Mouse (Mus musculus) lung, postnatal 36 days (tissue): ENCODE results near the gene Hmcn2.

Source experiments
- DNase-seq: peaks from one replicate; pipeline ENCODE4 v3.0.0; 2022; ENCODE audit warnings: mixed read lengths

Gene Hmcn2

DNA sequence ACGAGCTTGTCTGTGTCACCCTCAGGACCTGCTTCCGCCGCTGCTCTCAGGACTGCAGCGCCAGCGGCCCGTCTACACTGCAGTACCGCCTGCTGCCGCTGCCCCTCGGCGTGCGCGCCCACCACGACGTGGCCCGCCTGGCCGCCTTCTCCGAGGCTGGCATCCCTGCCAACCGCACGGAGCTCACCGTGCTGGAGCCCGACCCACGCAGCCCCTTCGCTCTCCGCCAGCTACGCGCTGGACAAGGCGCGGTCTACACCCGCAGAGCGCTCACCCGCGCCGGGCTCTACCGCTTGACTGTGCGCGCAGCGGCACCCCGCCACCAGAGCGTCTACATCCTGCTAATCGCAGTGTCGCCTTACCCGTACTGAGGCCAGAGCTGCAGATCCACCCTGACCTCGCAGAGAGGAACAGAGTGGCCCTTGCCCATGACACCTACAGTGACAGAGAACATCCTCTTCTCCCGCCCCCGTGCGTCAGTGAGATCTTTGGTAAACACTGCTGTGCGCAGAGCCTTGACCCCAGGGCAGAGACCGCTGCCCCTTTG lies 145.9 kb downstream of the Hmcn2 start:
- DNase-seq: peak; percentile 31

GRCm38 (mm10) chr2:31460920-31461319 lies 146.7 kb downstream of the Hmcn2 start:
- no peak for DNase-seq

DNA sequence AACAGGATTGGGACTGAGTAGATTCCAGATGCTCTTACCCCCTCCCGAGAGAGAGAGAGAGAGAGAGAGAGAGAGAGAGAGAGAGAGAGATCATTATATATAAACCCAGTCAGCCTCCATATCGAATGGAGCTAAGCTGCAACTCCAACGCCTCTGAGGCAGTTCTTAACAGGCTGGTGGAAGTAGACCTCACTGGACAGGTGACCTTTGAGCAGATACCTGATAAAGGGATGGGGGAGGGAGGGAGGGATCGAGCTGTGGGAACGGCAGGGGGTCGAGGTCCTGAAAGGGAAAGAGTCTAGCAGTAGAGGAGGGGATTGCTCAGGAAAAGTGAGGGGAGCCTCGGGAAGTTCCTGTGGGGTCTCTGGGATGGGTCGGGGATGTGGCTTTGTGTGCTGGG lies 147.8 kb downstream of the Hmcn2 start:
- no peak for DNase-seq

DNA sequence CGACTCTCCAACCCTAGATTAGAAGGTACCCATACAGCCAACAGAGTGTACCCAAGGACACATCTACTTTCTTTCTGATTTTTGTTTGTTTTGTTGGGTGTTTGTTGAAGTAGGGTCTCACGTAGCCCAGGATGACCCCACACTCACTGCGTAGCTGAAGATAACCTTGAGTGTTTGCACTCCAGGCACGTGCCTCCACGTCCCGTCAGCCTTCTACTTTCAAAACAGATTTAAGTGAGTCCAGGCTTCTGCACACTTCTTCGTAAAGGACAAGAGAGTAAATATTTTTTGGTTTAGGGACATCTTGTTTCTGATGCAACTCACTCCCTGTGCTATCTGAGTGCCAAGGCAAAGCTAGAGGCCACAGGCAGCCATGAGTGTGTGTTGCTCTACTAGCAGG lies 149.0 kb downstream of the Hmcn2 start:
- DNase-seq: no peak

GRCm38 (mm10) chr2:31463696-31464528 lies 149.7 kb downstream of the Hmcn2 start:
- no peak for DNase-seq

DNA sequence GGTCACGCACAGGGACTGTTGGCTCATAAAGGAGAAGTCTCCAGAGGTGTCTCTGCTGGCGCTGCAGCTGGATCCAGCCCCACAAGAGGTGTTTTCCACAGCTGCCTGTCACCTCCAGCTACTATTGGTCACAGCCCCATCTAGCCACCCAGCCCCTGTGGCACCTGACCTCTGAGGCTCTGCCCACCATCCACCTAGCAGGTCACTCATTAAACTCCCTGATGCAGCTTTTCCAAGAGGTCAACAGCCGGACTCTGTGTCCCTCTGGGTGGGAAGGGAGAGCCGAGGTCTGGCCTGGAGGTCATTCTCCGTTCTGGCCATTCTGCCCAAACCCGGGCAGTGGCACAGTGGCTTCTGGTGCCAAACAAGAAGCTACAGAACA lies 150.3 kb downstream of the Hmcn2 start:
- no peak for DNase-seq

DNA sequence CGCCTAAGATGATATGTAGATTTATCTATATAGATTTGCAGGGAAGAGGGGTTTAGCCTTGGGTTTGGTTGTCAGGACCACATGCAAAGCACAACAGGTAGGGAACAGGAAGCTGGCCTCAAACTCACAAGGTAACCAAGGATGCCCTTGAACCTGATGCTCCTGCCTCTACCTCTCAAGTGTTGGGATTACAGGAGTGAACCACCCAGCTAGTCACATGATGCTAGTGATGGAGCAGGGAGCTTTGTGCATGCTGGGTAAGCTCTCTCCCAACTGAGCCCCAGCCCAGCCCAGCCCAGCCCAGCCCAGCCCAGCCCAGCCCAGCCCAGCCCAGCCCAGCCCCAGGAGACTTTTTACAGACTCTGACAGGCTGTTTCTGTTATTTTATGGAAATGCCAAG lies 153.2 kb downstream of the Hmcn2 start:
- no peak for DNase-seq

DNA sequence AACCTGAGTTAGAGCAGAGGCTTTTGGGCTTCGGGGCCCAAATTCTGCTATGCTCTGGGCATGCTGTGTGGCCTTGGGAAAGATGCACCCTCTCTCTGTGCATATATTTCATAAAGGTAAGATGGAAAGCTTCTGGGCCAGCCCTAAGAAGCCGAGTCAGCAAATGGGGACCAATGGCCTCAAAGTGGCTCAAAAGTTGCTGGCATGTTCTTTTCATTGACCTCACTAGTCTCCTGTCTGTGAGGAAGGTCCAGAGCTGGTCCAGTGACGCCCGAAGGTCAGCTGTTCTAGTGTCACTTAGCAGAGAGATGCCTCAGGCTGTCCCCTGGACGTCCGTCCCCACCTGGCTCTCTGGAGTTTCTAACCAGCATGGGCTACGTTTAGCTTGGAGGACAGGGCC lies 154.6 kb downstream of the Hmcn2 start:
- DNase-seq: no peak

DNA sequence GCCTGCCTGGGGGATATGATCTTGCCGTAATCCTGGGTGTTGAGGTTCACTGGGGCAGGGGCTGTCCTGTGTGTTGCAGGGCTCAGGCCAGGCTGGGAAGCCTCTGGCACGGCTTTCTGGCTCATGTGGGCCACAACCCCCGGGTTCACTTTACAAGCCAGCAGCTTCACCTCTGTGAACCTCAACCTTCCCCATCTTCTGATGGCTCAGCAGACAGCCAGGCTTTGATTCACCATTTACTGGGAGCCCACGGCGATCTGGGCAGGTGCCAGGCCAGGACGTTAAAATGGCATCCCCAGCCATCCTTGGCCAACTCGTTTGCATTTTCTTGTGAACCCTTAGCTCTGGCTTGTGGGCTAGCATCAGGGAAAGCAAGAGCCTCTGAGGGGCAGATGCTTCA lies 155.3 kb downstream of the Hmcn2 start:
- no peak for DNase-seq

- DNase-seq: peak; percentile 88
These were observed 155.9 kb downstream of the Hmcn2 start, which contains the start of gene Ass1 for GRCm38 (mm10) chr2:31469931-31470682. Gene Ass1 (plus strand): TSS chr2:31470207.

- DNase-seq: peak; percentile 76
These were observed 156.6 kb downstream of the Hmcn2 start for GRCm38 (mm10) chr2:31470683-31471385.

DNA sequence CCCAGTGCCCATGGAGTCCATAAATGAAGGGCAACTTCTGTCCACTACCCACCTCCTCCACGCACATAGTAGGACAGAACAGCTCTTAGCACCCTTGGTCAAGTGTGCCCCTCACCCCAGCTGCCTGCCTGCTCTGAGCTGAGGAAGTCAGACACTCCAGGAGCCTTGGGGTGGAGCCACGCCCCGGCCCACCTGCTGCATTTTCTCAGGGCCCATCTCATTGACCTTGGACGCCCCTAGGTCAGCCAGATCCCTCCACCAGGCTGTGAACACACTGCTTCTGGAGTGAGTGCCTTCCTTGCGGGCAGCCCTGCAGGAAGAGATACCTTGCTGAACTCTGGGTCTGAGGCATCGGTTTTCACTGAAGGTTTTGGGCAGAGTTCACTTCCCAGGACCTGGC lies 157.4 kb downstream of the Hmcn2 start:
- no peak for DNase-seq

GRCm38 (mm10) chr2:31472406-31473065 lies 158.3 kb downstream of the Hmcn2 start:
- peak; percentile 92 for DNase-seq

- peak; percentile 37 for DNase-seq
These were observed 159.7 kb downstream of the Hmcn2 start for GRCm38 (mm10) chr2:31473941-31474340.

DNA sequence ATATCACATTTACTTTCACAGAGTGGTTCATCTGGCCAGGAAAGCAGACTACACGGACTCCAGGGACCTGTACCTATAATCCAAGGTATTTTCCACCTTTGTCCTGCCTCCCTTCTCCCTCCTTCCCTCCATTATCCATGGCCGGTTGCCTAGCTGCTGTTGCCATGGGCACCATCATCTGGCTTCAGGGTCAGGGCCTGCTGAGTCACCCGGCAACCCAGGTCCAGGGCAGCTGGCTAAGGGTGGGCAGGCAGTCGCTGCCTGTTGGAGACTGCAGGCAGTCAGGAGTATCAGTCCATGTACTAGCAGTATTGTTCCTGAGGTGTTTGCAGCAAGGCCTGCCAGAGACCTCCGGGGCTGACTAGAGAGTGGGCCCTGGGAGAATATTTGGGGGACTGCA lies 160.5 kb downstream of the Hmcn2 start:
- DNase-seq: no peak

DNA sequence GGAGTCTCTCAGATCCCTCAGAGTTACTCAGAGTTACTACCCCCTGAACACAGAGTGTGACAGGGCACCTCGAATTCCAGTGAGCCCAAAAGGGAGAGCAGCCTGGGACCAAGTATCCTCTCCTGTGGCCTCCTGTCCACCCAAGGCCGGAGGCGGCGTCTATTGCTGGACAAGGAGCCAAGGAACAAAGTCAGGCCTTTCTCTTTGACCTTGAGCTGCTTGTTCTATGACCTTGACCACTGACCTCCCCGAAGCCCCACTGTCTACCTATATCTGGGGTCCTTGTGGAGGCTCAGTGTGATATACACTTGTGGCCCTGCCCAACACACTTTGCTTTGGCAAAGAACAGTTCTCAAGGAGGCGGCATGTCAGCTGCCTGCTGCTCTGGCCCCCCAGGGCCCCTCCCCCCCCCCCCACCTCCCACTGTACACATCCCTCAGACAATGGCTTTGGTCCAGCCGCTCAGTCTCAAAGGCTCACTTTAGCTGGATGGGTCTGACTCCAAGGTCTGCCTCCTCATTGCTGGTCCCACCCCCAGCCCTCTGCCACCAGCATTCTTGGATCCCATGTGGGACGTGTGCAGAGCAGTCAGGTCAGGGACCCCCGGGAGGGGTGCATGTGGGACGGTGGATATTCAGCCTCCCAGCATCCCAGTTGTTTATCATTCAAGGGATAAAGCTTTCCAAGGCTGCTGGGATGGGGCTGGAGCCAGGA lies 162.0 kb downstream of the Hmcn2 start:
- DNase-seq: no peak

- DNase-seq: no peak
These were observed 163.3 kb downstream of the Hmcn2 start for GRCm38 (mm10) chr2:31477234-31478161.

DNA sequence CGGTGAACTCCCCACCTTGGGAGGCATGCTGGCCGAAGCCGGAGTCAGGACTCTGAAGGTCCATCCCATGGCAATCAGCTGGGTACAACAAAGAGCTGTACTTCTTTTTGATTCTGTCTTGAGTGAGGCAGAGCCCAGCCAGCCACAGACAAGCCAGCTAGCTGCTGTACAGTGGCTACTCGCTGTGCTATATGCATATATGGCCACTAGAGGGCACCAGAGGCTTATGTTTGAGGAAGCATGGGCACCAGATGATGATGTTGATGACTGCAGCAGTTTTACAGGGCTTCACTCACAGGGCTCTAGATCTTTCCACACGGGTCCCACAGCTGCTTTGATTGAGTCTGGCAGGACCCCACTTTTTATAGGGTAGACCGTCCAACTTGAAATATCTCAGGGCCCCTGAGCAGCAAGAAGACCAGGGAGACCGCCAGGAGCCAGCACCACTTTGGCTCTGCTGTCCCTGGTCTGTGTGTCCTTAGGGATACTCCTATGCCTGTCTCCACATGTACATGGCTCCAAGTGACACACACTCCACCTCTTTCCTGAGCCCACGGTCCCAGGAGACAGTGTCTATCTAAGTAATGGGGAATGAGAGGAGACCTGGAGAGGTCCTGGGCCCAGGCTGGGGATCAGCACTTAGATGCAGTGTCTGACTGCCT lies 168.8 kb downstream of the Hmcn2 start:
- peak; percentile 91 for DNase-seq

DNA sequence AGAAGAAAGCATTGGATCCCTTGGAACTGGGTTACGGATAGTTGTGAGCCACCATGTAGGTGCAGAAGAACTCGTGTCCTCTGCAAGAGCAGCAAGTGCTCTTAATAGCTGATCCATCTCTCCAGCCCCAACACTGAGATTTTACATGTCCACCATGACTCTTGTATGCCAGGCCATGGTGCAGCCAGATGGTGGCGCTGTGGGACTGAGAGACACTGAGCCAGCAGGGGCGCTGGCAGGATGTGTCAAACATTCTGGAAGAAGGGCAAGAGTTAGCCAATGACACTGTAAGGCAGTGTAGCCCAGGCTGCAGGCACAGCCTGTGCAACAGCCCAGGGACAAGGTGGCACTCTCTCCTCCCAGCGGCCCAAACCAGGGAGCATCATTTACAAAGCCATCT lies 170.0 kb downstream of the Hmcn2 start:
- peak; percentile 75 for DNase-seq

GRCm38 (mm10) chr2:31489166-31489565 lies 175.0 kb downstream of the Hmcn2 start:
- no peak for DNase-seq
